Mouse (Mus musculus): ENCODE results near the gene Bicd2.

DNA sequence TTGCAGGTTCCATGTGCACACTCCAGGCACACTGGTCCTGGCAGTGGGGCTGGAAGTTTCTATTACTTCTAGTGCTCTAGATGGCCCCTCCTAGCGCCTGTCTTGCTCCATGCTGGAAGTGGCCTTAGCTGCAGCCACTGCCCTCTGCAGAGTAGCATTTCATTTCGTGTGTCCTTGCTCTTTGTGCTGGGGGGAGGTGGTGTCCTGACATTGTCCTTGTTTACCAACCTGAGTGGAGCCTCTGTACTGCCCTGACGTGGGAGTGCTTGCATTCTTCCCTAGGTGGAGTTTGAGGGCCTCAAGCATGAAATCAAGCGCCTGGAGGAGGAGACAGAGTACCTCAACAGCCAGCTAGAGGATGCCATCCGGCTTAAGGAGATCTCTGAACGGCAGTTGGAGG, 36.2 kb downstream of the Bicd2 start:
- no peak for TF ChIP-seq CTCF (conservative IDR thresholded peaks at IDR 0.05; ENCODE audit: low read length)
- no peak for TF ChIP-seq POU5F1 (IDR thresholded peaks at IDR 0.05; ENCODE audit: borderline replicate concordance, low read length)
